In the genomic region with DNA sequence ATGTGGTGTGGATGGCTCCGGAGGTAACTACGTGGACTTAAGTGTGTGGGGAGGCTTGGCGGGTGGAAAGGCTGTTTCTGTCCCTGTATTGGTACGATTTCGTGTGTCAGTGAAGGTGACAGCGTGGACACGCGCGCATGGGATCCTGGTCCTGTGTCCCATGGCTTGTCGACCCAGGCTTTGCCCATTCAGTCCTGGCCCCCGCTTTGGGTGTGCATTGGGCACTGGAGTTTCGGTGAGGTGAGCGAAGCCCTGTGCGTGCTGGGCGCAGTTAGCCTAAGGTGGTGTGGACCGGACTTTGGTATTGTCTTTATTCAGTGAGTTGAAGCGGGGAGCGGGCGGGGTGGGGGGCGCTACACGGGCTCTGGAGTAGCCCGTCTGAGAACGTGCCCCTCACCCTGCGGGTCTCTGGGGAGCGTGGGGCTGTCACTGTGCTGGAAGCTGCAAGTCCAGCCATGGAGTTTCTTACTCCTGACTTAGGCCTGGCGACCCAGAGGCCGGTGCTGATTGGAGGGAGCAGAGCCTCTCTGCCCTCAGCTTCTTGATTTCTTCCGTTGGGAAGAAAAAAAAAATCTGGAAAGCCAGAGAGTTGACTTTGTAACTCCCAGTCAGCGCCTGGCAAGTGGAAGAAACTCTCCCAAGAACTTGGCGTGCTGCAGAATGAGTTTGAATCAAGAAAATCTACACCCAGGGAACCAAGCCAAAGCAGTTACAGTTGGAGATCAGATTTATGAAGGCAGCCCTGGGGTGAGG, we compare ENCODE assay signal across 7 mouse cellular contexts. TPM values are rescaled to one million over a fixed set of nuclear protein-coding genes. Genes with fewer than 3 reads are reported as not detected.
DNase-seq lines count a peak whose midpoint lies in the region; ATAC-seq and TF ChIP-seq lines count a peak whose summit lies in the region.

No protein-coding gene starts in this region.

- H3K4me3 ChIP-seq in ES-Bruce4 (ENCODE audit: low read depth, low read length) = peak overlapping the region; percentile 74
- peak overlapping the region; percentile 73 for H3K4me3 ChIP-seq in bone marrow, adult 2 months (replicated peaks; ENCODE audit: control insufficient read depth, low read depth, low read length)
- peak overlapping the region; percentile 74 for H3K4me3 ChIP-seq in intestine, postnatal 0 days (ENCODE audit: low read depth, low read length)
- H3K4me3 ChIP-seq in lung, adult 2 months (replicated peaks; ENCODE audit: extremely low read depth, low read depth, low read length) = peak overlapping the region; percentile 87
- H3K4me3 ChIP-seq in stomach, postnatal 0 days (ENCODE audit: low read depth, low read length) = peak overlapping the region; percentile 94

- peak; percentile 97 for DNase-seq in heart, adult 11 months
- DNase-seq in lung, adult 2 months = peak; percentile 22
- peak; percentile 30 for DNase-seq in stomach, postnatal 0 days (ENCODE audit: low spot score)
- DNase-seq in frontal cortex, adult 2 months (ENCODE audit: extremely low spot score in 1 of 2, low spot score in 1 of 2) = no peak

- peak overlapping the region; percentile 93 for H3K4me2 ChIP-seq in intestine, postnatal 0 days (replicated peaks; ENCODE audit: low read depth)
- peak overlapping the region; percentile 94 for H3K4me2 ChIP-seq in stomach, postnatal 0 days (replicated peaks; ENCODE audit: low read depth)

- no peak overlapping the region for H3K27ac ChIP-seq in ES-Bruce4 (ENCODE audit: insufficient read depth, low read length)
- H3K27ac ChIP-seq in bone marrow, adult 2 months (ENCODE audit: control insufficient read depth, insufficient read depth, low read depth, low read length, poor library complexity) = no peak overlapping the region
- H3K27ac ChIP-seq in intestine, postnatal 0 days (ENCODE audit: low read depth, low read length) = no peak overlapping the region
- peak overlapping the region; percentile 83 for H3K27ac ChIP-seq in stomach, postnatal 0 days (replicated peaks)

- WGBS in bone marrow, adult 2 months = 36% methylated on average over 30 of the region's 30 CpGs
- 18% methylated on average over 30 of the region's 30 CpGs for WGBS in intestine, postnatal 0 days
- 17% methylated on average over 30 of the region's 30 CpGs for WGBS in lung, adult 2 months
- 11% methylated on average over 30 of the region's 30 CpGs for WGBS in stomach, postnatal 0 days

- H3K9me3 ChIP-seq in ES-Bruce4 (replicated peaks; ENCODE audit: control insufficient read depth, insufficient read depth, low read length, poor library complexity, severe bottlenecking) = no peaks in the 10 kb centered on the region
- H3K9me3 ChIP-seq in intestine, postnatal 0 days (ENCODE audit: control insufficient read depth) = no peaks in the 10 kb centered on the region
- no peaks in the 10 kb centered on the region for H3K9me3 ChIP-seq in stomach, postnatal 0 days (ENCODE audit: control insufficient read depth, low read length)

- H3K4me1 ChIP-seq in ES-Bruce4 (ENCODE audit: control insufficient read depth, insufficient read depth, low read length) = no peaks in the 10 kb centered on the region
- H3K4me1 ChIP-seq in bone marrow, adult 2 months (ENCODE audit: control insufficient read depth, insufficient read depth, low read length) = peaks cover 4% of the 10 kb centered on the region
- H3K4me1 ChIP-seq in intestine, postnatal 0 days (replicated peaks; ENCODE audit: control insufficient read depth, insufficient read depth, low read length) = no peaks in the 10 kb centered on the region; the same call in 1 of the 2 replicates
- peaks cover 10% of the 10 kb centered on the region for H3K4me1 ChIP-seq in lung, adult 2 months (ENCODE audit: control insufficient read depth, insufficient read depth, low read length)
- H3K4me1 ChIP-seq in stomach, postnatal 0 days (replicated peaks; ENCODE audit: control insufficient read depth, insufficient read depth) = no peaks in the 10 kb centered on the region; the same call in 1 of the 2 replicates

- H3K9ac ChIP-seq in ES-Bruce4 (ENCODE audit: low read depth, poor library complexity, severe bottlenecking) = peak overlapping the region; percentile 60
- H3K9ac ChIP-seq in intestine, postnatal 0 days (ENCODE audit: low read depth, low read length) = peak overlapping the region; percentile 63
- peak overlapping the region; percentile 95 for H3K9ac ChIP-seq in stomach, postnatal 0 days (ENCODE audit: low read length)

- no peak for TF ChIP-seq EP300 in ES-Bruce4 (IDR thresholded peaks at IDR 0.05; ENCODE audit: insufficient read depth, low read depth, low read length)
- TF ChIP-seq EP300 in stomach, postnatal 0 days (optimal IDR thresholded peaks at IDR 0.05) = no peak

- no peak for TF ChIP-seq POLR2A in ES-Bruce4 (IDR thresholded peaks at IDR 0.05; ENCODE audit: insufficient read depth, low read length)
- TF ChIP-seq POLR2A in bone marrow, adult 2 months (IDR thresholded peaks at IDR 0.05; ENCODE audit: borderline replicate concordance, control insufficient read depth, low read depth, low read length) = no peak
- TF ChIP-seq POLR2A in lung, adult 2 months (IDR thresholded peaks at IDR 0.05; ENCODE audit: borderline replicate concordance, extremely low read depth, low read depth, low read length) = no peak

- no peak for TF ChIP-seq CTCF in ES-Bruce4 (IDR thresholded peaks at IDR 0.05; ENCODE audit: low read depth, low read length)
- TF ChIP-seq CTCF in bone marrow, adult 2 months (IDR thresholded peaks at IDR 0.05; ENCODE audit: control insufficient read depth, insufficient read depth, low read length) = no peak
- TF ChIP-seq CTCF in intestine, postnatal 0 days (IDR thresholded peaks at IDR 0.05; ENCODE audit: low read depth) = no peak
- TF ChIP-seq CTCF in lung, adult 2 months (IDR thresholded peaks at IDR 0.05; ENCODE audit: insufficient read depth, low read length) = no peak
- no peak for TF ChIP-seq CTCF in stomach, postnatal 0 days (IDR thresholded peaks at IDR 0.05; ENCODE audit: low read depth)

- H3K36me3 ChIP-seq in ES-Bruce4 (ENCODE audit: control insufficient read depth, insufficient read depth, low read length, poor library complexity, severe bottlenecking) = no peaks in the 10 kb centered on the region
- H3K36me3 ChIP-seq in intestine, postnatal 0 days (ENCODE audit: control insufficient read depth, insufficient read depth) = no peaks in the 10 kb centered on the region
- H3K36me3 ChIP-seq in stomach, postnatal 0 days (ENCODE audit: control insufficient read depth, insufficient read depth, low read length) = no peaks in the 10 kb centered on the region

- no peaks in the 10 kb centered on the region for H3K27me3 ChIP-seq in ES-Bruce4 (ENCODE audit: control insufficient read depth, insufficient read depth, low read length, poor library complexity, severe bottlenecking)
- 0 out of 2 replicates have a peak, but pooled peaks cover 5% of the 10 kb centered on the region for H3K27me3 ChIP-seq in intestine, postnatal 0 days (replicated peaks; ENCODE audit: control insufficient read depth, insufficient read depth, low read length)
- no peaks in the 10 kb centered on the region for H3K27me3 ChIP-seq in stomach, postnatal 0 days (ENCODE audit: control insufficient read depth, insufficient read depth, low read length)

- ATAC-seq in intestine, postnatal 0 days = 0 out of 2 replicates have a peak, but pooled peaks have one; percentile 7
- ATAC-seq in stomach, postnatal 0 days (ENCODE audit: low FRiP score, low TSS enrichment) = no peak

RNA-seq across cellular contexts. Expression of gene Afap1, which starts 1.4 kb away (rescaled TPM):
- polyA plus RNA-seq in ES-Bruce4 (2011; ENCODE audit: insufficient read depth, insufficient read length, low read depth, missing spikeins) = 31.7 and 33.8 TPM in 2 replicates
- 1.8 and 5.4 TPM in 2 replicates for polyA plus RNA-seq in bone marrow, adult 2 months (2011; ENCODE audit: insufficient read depth, insufficient read length, low replicate concordance, missing spikeins)
- polyA plus RNA-seq in intestine, postnatal 0 days (2015; fragmentation: Nextera tagmentation; extraction: Ambion mirVana) = 7.9 and 8.1 TPM in 2 replicates
- 13.7 and 19.7 TPM in 2 replicates for polyA plus RNA-seq in lung, adult 2 months (2012; rRNA removed)
- 9.3 and 9.4 TPM in 2 replicates for polyA plus RNA-seq in stomach, postnatal 0 days (2015; fragmentation: Nextera tagmentation; extraction: Ambion mirVana)
- polyA plus RNA-seq in frontal cortex, adult 2 months (2012; rRNA removed) = 18.6 and 20.8 TPM in 2 replicates

Comparison
In these comparisons a context has a peak if more than half of its experiments do, and no peak if none do; other contexts are left out.
1. DNase-seq: peak in heart, adult 11 months (single experiment), lung, adult 2 months (single experiment) and stomach, postnatal 0 days (single experiment); none in frontal cortex, adult 2 months (0 of 2).
2. Peak in every context shown above with its lines, with median percentiles within 50 percentile points of each other: H3K4me3 ChIP-seq and H3K9ac ChIP-seq.